Mouse (Mus musculus) frontal cortex, adult (tissue): Measurements from ENCODE around the gene Cfap299.

Experiments used
- ATAC-seq: cut with Nextera tagmentation; 2 replicates; pipeline ENCODE4 v1.9.2; 2017; ENCODE audit warnings: mild to moderate bottlenecking, moderate library complexity, mixed read lengths; ENCODE audit not compliant: low TSS enrichment

Gene Cfap299

DNA sequence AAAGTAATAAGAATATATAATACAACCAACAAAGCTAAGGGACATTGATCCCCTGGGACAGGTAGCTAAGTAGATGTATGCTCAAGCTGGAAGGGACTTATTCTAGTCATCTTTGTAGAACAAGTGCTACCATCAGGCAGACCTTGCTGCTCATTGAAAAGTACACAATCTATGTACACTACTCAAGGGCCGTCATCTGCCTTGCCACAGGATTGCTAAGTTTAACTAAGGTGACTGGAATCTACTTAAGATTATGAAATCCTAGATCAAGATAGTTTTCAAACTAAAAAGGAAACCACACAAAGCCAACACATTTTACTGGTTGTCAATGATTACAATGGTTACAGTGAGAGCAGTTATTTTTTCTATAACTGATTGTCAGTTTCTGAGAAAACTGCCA is 483.3 kb downstream of the Cfap299 start:
- ATAC-seq, result no peak

DNA sequence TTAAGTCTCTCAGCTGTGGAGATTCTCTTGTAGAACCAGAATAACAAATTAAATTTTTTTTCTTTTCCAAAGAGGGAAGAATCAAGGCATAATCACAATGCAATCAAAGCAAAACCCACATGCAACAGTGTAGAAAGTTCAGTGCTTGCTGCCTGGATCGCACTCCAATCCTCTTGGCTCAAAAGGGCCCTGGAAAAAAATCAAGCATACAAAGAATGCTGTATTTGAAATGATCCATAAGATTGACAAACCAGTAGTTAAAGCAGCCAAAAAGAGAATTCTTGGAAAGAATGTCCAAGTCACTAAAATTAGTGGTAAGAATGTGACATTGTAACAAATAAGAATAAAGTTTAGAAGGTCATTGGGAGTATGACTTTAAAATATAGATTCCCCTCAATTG is 486.2 kb downstream of the Cfap299 start:
- ATAC-seq, result no peak

DNA sequence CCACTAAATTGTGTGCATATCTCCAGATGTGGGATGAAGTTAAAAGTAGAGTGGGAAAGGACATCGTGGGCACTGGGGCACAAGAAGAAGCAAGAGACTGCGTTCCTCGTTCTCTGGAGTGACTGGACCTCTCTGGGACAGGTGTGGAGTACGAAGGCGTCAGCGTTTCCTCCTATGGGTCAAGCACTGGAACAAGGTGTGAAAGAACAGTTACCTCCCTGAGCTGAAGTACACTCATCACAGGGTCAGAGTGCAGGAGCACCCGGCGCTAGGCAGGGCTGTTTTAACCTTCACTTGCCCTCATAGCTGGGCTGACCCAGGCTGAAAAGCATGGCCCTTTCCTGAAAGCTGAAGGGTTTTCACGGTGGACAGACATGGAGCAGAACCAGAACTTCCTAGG is 504.7 kb downstream of the Cfap299 start:
- no peak for ATAC-seq

DNA sequence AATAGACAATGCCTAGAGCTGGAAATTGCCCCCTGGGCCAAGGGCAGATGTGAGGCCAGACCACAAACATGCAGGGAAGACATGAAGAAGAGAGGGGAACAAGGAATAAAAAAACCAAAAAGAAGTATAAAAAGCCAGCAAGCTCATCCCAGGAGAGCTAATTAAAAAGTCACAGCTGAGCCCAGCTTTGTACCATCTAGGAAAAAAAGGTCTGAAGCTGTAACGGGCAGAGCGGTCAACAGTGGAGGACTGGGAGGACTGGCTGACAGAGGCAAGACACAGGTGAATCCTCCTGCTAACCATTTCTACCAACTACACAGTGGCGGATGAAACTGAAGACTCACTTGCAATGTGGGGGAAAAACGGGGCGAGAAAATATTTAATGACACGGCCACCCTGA is 505.2 kb downstream of the Cfap299 start:
- no peak for ATAC-seq

DNA sequence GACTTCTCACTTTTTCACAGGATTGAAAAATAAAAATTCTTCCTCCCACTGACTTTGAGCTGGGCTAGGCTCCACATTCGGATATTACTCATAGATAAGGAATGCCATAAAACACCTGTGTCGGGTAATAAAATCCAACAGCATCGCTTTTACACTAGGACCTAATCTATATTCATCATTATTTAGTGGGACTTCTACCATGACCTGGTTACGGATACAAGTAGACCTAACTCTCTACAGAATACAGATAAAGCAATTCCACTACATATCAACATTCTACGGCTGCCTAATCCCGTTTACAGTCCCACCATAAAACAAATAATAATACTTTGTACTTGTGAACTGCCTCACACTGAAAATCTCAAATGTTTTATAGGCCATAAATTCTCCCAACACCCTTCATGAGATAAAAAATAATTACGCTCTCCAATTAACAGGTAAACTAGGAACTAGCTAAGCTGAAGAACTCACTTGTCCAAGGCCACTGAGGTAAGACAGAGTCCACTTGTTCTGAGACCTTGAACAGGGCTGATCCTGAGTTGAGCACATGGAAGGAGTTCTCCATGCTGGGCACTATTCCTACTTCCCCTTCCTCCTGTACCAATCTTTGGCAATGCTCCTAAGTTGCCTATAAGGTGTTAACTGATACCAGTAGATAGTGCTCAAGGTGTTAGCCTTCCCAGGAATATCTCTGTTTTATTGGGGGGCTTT is 513.7 kb downstream of the Cfap299 start:
- ATAC-seq, result no peak

DNA sequence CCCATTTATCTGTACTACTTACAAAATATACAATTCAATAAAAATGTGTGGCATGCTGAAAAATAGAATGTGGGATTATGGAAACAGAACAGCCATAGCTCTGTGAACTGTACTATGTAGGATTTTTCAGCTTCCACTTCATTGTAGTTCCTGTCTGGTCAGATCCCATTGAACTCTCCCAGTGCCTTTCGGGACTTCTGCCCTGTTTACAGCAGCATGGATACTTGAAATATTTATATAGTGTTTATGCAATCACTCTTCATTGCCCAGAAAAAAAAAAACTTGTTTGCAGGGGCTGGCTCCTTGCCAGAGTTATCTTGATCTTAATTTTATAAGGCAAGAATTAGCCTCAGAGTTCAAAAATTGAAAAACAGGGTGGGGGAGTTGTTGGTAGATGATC is 515.6 kb downstream of the Cfap299 start:
- no peak for ATAC-seq
